Mouse (Mus musculus) spleen, postnatal 10 days (tissue): ENCODE measurements at regions not wholly inside any gene's neighbourhood (a gene's known extent, or its start where the extent isn't known, plus 50 kb on each side); places are given as distances from the start of the nearest gene placed in this dataset.

Source experiments
- DNase-seq, 2 experiments: peaks; one replicate each; pipeline ENCODE4 v3.0.0; 2021 to 2022; ENCODE audit warnings: low spot score in 2 of 2

DNA sequence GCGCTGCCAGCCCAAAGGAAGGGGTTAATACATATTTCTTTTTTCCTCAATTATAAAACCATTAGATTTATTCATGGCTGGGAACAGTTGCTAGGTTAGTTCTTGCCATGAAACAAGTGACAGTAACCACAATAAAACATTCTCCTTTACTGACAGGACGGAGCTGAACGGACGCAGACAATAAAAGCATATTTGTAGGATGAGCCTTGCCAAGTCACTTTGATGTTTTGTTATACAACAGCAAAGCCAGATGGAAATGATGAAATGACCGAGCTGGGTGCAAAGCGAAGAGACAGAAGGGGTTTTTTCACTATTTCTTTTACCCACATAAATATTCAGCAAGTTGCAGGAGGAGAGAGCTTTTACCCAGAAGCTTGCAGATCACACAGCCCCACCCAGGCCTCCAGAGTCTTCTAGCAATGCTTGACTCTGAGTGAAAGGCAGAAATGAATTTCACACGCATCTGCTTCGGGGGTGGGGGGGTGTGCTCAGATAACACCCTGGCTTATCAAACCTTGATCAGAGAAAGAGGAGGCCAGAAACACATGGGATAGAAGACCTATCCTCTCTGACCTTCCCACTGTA, 395.3 kb downstream of the Mtx2 start:
- DNase-seq: no peak

DNA sequence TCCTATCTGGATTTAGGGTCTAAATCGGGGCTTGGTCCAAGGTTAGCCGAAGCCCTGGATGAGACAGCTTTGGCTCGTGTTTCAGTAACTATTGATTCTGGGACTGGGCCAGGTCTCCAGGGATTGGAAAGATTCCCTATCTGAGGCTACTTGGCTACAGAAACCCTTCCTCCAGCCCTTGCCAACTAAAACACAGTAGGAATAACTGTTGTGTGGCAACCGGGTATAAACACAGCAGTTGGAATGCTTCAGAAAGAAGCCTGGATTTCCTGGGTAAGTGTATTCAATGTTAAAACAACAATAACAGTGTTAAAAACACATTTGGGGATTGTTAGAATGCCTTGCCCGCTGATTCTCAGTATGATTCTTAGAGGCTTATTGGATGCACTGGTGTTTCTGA, 398.8 kb downstream of the Mtx2 start:
- no peak for DNase-seq

DNA sequence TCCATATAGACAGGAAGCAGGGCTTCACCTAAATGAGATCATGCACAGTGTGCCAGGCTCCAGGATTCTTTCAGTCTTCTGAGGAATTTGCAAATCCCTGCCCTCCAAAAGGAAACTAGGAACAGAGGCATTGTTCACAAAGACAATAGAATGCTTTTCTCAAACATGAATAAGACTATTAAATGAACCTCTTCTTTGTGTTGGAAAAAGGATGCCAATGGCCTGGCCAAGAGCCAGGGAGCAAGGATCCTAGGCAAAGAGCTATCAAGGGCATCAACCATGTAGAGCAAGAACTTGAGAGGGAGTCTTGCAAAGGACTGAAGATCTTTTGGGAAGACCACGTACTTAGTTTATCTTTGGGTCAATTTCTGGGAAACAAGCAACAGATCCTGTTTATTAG, 415.4 kb downstream of the Mtx2 start:
- DNase-seq: no peak

DNA sequence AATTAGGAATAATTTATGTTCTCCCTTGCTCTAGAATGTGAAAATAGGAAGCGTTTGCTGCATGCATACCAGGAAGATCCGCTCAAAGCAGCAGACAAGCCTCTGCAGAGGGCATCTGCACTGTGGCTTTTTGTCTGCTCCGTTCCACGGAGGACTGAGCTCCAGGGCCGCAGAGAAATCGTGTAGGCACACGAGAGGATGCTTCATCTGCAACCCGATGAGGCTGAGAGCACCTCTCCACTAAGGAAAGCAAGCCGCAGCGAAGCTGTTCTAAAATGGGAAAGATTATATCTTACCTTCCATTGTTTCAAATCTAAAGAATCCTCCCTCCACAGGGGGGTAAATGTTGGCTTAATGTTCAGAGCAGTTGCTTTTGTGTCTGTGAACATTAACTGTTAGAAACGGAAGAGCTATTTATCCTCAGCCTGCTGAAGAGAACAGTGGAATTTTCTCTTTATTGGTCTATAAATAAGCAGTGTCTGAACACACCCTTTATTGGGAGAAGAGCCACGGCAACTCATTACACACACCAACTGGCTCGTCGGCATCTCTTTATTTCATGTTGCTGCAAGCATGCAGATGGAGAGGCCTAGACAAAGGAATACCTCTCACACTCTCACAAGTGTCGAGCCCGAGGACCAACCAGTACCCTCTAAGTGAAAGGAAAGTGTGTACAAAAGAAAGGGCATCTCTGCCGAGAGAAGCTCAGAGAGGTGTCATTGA, 414.6 kb upstream of the Hnrnpa3 start:
- no peak for DNase-seq

DNA sequence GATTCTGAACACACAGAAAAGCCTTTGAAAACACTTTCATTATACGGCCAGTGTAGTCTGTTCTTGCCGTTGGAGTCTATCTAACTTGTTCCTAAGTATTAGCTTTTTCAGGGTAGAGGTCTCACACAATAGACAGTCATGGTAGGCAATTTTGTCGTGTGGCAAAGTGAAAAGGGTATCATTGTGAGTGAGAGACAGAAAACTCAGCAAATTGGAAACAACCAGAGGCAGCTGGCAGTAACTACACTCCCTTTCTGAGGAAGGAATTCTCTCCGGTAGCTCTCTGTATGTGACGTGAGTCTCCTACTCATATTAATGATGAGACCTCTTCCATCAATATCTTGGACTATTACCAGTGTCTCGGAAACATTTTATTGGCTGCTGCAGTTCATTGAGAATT, 413.8 kb upstream of the Hnrnpa3 start:
- DNase-seq: no peak

DNA sequence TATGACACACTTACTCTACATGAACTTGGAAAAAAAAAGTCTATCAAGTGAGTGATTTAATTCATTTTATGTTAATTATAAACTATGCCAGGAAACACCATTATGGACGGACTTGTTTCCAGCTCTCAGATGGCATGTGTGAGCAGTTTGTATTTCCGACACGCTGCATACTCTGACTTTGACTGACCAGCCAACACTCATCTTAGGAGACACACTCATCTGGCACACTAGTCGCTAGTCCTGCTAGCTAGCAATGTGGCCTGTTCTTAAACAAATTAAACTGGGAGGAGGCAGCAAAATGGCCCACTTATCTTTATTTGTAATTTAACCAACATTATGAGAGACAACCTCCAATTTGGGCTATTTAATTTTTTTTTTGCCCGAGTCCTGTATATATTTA, 413.4 kb upstream of the Hnrnpa3 start:
- DNase-seq: no peak

DNA sequence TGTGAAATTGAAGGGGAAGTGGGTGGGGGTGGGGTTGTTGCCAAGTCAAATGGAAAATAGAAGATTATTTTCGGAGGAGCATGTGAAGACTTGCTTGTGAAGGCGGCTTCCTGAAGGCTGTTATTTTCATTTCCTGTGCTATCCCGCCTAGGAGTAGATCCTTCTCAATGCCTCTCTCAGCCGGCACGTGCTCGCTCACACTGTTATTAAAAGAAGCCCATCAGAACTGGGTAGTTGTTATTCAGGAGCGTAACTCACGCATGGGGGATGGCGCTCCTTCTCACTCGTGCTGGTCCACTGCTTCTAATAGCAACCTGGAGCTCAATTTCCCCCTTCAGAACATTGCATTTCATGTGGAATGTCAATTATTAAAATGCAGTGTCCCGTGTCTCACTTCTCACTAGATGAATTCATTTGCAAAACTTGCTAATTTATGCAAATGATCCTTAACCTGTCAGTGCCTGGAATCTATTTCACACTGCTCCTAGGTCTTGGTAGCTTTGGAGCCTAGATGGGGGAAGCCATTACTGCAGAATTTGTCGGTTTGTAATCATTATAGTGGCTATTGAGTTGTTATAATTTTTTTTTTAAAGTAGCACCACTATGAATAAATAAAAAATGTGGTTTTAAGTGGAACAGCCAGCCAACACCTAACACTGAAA, 412.8 kb upstream of the Hnrnpa3 start:
- DNase-seq: no peak

DNA sequence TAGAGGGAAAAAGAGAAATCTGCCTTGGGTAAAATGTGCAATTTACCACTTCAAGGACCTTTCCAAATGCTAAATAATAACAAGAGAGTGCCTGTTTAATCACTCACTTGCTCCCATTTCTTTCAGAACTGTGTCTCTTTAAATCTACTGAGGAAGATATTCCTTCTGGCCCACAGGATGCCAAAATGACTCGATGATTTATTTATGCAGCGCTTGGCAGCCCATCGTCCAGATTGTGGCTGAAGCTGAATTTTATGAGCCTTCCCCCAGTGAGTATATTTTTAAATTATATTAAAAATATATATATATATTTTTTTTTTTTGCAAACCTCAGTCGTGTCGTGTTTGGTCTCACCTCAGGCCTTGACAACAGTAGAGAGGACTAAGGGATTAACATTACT, 410.8 kb upstream of the Hnrnpa3 start:
- DNase-seq: no peak

DNA sequence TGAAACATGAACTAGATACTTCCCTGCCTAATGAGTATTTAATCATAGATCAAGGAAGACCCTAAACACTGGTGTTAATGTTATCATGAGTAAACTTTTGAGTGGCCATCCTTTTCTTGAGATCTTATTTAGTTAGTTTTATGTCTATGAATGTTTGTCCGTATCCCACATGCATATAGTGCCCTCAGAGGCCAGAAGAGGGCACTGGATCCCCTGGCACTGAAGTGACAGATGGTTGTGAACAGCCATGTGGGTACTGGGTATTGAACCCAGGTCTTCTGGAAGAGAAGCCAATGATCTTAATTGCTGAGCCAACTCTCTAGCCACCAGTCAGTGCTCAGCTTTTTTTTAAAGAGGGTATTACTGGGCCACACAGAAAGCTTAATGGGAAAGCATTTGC, 408.6 kb upstream of the Hnrnpa3 start:
- DNase-seq: no peak

DNA sequence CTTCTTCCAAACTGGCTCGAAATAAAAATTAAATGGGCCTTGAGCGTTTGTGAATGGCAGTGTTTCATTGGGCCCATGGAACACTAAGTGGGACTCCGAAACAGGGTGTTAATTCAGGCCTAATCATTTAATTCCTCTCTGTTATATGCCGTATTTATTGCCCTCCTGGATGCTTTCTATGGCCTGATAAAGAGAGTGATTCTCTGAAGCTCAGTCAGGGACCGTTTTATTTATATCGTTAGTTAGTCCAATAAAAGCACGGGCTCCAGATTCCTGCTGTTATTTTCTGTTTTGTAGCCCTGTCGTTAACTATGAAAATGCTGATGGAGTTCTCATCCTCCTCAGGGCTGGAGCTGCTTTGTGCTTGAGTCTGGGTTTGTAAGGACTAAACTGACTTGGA, 406.2 kb upstream of the Hnrnpa3 start:
- DNase-seq: no peak

DNA sequence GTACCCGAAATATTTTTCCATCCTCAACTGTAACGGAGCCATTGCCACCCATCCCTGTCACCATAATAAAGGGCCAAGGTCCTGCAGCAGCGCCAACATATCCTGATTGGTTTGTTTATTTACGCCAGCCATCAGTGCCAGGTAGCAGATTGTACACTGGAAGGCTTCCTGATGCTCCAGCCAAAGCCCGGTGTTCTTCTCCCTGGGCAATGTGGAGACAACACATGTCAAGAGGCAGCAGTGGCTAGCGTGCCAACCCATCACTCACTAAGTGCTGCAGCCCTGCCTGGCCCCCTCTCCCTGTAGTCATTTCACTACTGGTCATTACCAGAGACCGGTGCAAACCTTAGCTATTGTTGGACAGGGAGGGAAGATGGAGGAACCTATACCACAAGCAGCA, 393.8 kb upstream of the Hnrnpa3 start:
- DNase-seq: no peak

DNA sequence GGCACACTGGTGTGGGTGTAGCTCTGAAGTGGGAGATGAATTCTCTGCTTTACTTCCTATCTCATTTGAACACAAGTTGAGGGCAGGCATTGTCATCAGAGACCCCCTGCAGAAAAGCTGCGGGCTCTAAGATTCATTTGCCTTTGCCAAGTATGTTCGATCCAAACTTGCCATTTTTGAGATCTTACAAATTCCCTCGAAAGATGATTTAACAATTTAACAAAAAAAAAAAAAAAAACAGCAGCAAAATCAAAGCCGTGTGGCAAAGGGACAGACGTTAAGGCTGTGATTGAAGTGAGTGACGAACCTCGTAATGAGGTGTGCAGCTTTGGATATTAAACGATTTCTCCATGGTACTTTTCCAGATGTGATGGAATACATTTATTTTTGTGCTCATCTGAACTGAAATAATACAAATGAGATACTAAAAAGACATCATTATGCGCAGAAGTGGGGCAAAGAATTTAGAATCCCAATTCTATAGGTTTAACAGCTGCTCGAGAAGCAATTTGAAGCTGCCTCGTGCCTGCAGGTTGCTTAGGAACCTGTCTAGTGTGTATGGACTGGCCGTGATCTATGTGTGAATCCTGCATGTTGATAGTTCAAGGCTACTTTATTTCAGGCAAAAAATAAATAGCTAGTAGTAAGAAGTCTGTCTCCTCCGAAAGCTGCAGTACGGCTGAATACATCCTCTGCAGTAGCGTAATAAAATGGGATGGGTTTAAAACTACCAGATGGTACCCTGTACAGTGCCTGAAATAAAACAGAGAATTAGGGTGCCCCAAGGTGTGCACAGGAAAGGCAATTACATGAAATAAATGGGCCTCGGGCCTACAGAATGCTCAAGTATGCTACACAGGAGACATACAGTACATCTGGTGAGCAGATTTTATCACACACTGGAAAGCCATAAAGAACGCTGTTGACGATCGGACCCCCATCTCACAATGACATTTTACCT, 393.0 kb upstream of the Hnrnpa3 start:
- DNase-seq: no peak

DNA sequence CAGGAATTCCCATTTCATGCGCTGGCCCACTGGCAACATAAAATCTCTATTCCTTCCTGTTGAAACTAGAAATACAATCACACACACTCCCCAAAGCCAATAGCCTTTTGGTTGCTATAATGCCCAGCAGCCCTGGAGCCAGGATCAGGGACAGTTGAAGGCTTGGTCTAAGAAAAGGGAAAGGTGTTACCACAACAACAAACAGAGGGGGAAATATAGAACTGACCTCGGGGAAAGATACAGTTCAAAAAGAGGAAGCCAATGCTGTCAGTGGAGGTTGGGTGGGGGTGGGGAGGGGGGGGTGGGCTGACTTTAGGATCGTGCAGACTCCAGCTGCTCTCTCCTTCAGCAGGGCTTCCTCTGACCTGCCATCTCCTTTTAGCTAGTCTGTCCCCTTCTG, 391.1 kb upstream of the Hnrnpa3 start:
- DNase-seq: no peak

DNA sequence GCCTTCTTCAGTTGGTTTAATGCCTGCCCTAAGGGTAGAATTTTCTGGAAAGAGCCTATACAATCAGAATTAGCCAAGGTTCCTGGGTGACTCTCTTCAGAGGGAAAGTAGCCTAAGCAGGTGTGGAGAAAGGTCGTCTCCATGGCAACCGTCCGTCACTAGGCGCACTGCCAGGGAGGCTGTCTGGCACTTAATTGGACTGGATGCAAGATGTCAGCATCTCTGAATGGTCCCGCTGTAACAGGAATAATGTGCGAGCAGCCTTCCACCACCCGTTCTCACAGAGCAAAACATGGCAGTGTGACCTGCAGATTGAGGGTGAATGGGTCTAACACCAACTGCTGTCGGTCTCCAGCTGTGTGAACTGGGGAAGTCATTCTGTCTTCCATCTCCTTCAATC, 389.6 kb upstream of the Hnrnpa3 start:
- DNase-seq: no peak

DNA sequence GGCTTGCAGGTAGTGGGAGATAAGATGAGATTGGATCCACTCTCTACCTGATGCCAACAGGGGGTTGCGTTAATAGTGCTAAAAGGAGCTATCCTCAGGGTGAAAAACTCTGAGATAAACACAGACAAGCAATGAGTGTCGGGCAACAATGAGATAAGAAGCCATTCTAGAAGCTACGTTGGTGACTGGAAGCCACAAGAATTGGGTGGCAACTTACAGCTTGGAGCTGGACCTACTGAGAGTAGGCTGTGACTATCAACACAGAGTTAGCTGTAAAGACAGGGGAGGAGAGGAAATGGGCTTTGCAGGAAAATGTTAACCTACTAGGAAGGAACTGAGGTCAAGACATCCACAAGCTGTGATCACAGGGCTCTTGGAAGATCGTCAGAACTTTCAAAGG, 388.9 kb upstream of the Hnrnpa3 start:
- DNase-seq: no peak

DNA sequence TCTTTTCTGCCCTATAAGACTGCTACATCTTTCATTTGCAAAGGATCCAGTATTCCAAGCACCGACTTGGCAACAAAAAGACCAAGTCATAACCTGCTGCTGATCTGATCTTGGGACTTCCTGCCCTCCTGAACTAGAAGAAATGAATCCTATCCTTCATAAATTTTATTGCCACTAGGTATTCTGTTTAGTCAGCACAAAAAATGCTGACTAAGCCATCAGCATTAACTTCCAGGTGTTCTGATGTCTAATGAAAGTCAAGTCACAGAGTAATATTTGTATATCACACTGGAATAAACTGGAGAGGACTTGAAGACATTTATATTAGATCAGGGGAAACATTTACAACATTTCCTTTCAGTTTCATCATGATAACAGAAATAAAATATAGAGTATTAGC, 371.2 kb upstream of the Hnrnpa3 start:
- DNase-seq: no peak

DNA sequence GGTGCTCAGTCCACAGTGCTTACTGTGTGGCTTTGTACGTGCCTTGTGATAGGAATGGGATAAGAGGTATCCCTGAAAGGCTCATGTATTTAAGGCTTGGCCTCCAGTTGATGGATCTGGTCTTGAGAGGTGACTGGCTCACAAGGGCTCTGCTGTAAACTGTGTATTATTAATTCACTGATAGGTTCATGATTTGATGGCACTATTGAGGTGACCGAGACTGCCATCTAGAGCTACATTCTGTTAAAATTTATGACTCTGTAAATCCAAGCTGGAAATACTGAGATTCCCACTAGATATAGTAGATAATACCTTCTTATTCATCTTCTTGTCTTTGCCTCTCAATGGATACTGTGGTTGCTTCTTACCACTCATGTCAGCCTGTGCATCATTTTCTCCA, 367.4 kb upstream of the Hnrnpa3 start:
- no peak for DNase-seq

DNA sequence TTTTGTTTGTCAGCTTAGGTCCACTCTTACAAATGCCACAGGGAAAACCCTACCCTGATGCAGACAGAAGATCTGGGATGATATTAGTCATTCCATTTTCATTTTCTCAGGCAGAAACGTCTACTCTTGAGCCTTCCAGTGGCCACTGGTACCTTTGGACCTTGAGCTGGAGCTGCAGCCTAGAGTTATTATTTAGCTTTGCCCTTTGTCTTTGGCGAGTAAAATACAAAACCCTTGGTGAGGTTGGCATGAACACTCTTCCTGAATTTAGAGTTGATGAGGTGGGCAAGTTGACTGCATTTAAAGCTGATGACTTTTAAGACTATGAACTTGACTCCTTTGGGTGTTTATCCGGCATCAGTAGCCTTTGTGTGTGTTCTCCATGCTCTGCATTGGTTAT, 352.2 kb upstream of the Hnrnpa3 start:
- no peak for DNase-seq

DNA sequence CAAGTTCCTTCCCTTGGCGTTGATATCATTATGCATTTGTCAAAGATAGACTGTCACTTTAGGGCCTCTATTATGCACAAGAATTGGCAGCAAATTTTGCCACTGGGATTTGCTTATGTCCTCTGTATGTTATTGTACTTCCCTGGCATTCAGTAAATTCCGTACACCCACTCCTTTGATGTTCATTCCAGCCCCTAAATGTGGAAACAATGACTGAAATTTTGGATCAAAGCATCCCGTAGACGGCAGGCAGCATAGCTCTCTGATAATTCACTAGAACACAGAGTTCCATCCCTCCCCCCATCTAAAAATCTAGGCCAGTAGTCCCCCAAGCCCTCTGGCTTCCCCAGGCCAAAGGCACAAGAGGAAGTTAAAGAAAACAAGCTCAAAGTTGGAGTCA, 347.9 kb upstream of the Hnrnpa3 start:
- no peak for DNase-seq

DNA sequence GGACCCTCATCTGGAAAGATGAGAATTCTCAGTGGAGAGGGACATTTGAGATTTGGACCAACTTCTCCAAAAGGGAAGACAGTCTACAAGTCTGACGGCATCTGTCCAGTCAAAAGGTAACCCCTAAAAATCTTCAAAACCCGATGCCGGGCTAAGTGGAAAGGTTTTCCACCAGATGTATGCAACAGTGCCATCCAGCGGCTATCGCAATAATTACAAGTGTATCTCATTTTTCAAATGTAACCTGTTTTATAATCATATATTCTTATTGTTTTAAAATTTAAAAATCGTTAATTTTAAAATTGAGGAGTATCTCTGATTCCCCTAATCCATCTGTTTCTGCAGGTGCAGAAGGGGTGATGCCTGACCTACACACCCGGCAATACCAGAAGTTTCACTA, 346.8 kb upstream of the Hnrnpa3 start:
- peak in 1 of 2 experiments; percentile 44 for DNase-seq

DNA sequence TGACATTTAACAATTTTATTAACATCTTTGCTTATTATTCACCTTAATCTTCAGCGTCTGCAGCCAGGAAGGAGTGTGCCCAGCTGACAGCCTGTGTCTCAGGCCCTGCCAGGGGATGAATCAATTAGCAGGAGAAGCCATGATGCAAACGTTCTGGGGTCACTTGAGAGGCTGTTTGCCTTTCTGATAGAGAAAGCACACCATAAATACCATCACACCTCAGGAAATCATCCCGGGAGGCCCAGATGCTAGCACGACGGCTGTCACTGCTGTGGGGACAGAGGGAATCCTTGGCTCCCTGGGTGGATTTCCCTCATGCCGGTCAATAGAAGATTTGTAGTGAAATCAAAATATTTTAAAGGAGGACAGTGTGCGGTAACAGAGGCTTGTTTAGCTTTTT, 343.7 kb upstream of the Hnrnpa3 start:
- DNase-seq: no peak

DNA sequence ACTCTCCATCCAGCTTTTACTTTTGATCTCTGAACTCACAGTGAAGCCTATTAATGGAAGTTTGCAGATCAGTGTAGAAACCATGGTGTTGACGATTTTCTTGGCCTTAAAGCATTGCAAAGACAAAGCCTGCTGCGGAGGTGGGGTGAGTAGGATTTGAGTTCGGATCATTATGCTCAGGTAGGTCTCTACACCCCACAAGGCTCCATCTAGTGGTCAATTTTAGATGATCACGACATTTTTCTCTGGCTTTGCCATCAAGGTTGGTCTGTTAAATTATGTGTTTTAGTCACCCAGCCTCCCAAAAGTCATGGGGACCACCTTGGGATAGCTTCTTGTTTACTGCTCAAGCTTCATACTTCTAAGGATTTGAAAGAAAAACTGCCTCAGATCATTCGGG, 340.9 kb upstream of the Hnrnpa3 start:
- no peak for DNase-seq
